8 mouse cellular contexts compared by ENCODE assay signal in the genomic region with DNA sequence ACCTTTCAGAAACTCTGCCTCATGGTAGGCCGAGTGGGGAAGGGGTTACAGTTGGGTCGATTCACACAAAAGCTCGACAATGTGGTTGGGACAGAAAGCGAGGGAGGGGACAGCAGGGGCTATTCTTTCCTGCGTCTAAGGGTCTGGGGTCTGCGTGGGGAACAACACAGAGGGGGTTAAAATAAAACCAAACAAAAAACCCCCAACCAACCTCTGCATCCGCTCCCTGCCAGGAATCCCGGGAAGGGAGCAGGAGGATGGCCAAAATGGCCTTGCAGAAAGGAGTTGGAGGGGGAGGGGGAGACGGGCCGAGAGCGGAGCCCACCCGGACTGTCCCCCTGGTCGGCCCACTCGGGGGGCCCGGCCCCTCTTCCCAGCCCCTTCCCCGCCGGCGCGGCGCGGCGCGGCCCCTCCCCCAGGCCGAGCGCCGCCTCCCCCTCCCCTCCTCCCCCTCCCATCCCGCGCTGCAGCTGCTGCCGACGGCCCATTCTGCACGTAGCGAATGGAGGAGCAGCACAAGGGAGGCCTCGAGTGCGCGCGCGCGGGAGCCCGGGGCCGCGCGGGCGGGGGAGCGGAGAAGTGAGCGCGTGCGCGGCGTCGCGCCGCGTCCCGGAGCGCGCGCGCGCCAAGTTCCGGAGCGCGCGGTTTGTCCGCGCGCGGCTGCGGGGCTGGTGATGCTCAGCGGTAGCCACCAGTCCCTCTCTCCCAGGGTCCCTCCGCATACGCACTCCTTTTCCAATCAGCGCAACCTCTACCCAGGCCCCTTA. TPM values are rescaled to one million over a fixed set of nuclear protein-coding genes. Genes with fewer than 3 reads are reported as not detected.
A peak's percentile ranks its signal among the peaks of the same experiment; 100 is the strongest.
DNase-seq lines count a peak whose midpoint lies in the region; ATAC-seq lines count a peak whose summit lies in the region.

No protein-coding gene starts in this region.

- no peaks in the 10 kb centered on the region for H3K36me3 ChIP-seq in embryonic facial prominence, embryonic 14.5 days (ENCODE audit: control insufficient read depth, insufficient read depth, low read length)
- H3K36me3 ChIP-seq in heart, embryonic 13.5 days = no peaks in the 10 kb centered on the region
- H3K36me3 ChIP-seq in liver, embryonic 13.5 days = no peaks in the 10 kb centered on the region
- no peaks in the 10 kb centered on the region for H3K36me3 ChIP-seq in neural tube, embryonic 11.5 days (ENCODE audit: control insufficient read depth, insufficient read depth, low read length)

- H3K9ac ChIP-seq in embryonic facial prominence, embryonic 14.5 days (ENCODE audit: low read depth, low read length) = peak overlapping the region; percentile 68
- peak overlapping the region; percentile 89 for H3K9ac ChIP-seq in heart, embryonic 13.5 days
- peak overlapping the region; percentile 80 for H3K9ac ChIP-seq in liver, embryonic 13.5 days
- H3K9ac ChIP-seq in neural tube, embryonic 11.5 days (ENCODE audit: low read length) = peak overlapping the region; percentile 66

- H3K4me1 ChIP-seq in embryonic facial prominence, embryonic 14.5 days (ENCODE audit: control insufficient read depth, insufficient read depth, low read length) = peaks cover 20% of the 10 kb centered on the region
- peaks cover 46% of the 10 kb centered on the region for H3K4me1 ChIP-seq in heart, embryonic 13.5 days
- peaks cover 52% of the 10 kb centered on the region for H3K4me1 ChIP-seq in liver, embryonic 13.5 days (replicated peaks)
- H3K4me1 ChIP-seq in neural tube, embryonic 11.5 days (ENCODE audit: control insufficient read depth, insufficient read depth, low read length) = peaks cover 27% of the 10 kb centered on the region

- peak overlapping the region; percentile 46 for H3K4me3 ChIP-seq in embryonic facial prominence, embryonic 14.5 days (ENCODE audit: low read depth, low read length)
- peak overlapping the region; percentile 59 for H3K4me3 ChIP-seq in heart, embryonic 13.5 days
- peak overlapping the region; percentile 70 for H3K4me3 ChIP-seq in liver, embryonic 13.5 days (replicated peaks)
- peak overlapping the region; percentile 40 for H3K4me3 ChIP-seq in neural tube, embryonic 11.5 days (ENCODE audit: low read depth, low read length)

- peaks cover 13% of the 10 kb centered on the region for H3K27me3 ChIP-seq in embryonic facial prominence, embryonic 14.5 days (replicated peaks; ENCODE audit: control insufficient read depth, insufficient read depth, low read length)
- peaks cover 21% of the 10 kb centered on the region for H3K27me3 ChIP-seq in heart, embryonic 13.5 days (replicated peaks)
- H3K27me3 ChIP-seq in liver, embryonic 13.5 days = peaks cover 35% of the 10 kb centered on the region
- H3K27me3 ChIP-seq in neural tube, embryonic 11.5 days (ENCODE audit: control insufficient read depth, insufficient read depth, low read length) = peaks cover 3% of the 10 kb centered on the region; the same call in 1 of the 2 replicates

- H3K4me2 ChIP-seq in embryonic facial prominence, embryonic 14.5 days (ENCODE audit: low read depth, low read length) = peak overlapping the region; percentile 69
- H3K4me2 ChIP-seq in heart, embryonic 13.5 days = peak overlapping the region; percentile 82
- H3K4me2 ChIP-seq in liver, embryonic 13.5 days = peak overlapping the region; percentile 93
- H3K4me2 ChIP-seq in neural tube, embryonic 11.5 days (ENCODE audit: low read depth) = peak overlapping the region; percentile 69

- H3K9me3 ChIP-seq in embryonic facial prominence, embryonic 14.5 days (ENCODE audit: control insufficient read depth, low read length) = peaks cover 8% of the 10 kb centered on the region; the same call in 1 of the 2 replicates
- H3K9me3 ChIP-seq in heart, embryonic 13.5 days = no peaks in the 10 kb centered on the region
- no peaks in the 10 kb centered on the region for H3K9me3 ChIP-seq in liver, embryonic 13.5 days (replicated peaks)
- H3K9me3 ChIP-seq in neural tube, embryonic 11.5 days (ENCODE audit: control insufficient read depth, low read length) = no peaks in the 10 kb centered on the region

- peak; percentile 82 for DNase-seq in 3134 (ENCODE audit: extremely low read depth, insufficient read length, low spot score)
- DNase-seq in adrenal gland, postnatal 4 days (ENCODE audit: low spot score in 2 of 2) = peak; percentile 58 to 60
- DNase-seq in embryonic facial prominence, embryonic 14.5 days (ENCODE audit: low spot score) = peak; percentile 95
- peak; percentile 93 for DNase-seq in kidney, postnatal 10 days
- peak; percentile 80 for DNase-seq in liver, embryonic 13.5 days
- DNase-seq in neural tube, embryonic 11.5 days (ENCODE audit: low spot score) = peak; percentile 96
- DNase-seq in testis, postnatal 10 days (ENCODE audit: low spot score) = peak; percentile 90

- under 1% methylated on average over 17 of the region's 72 CpGs for WGBS in embryonic facial prominence, embryonic 14.5 days
- 1% methylated on average over 42 of the region's 72 CpGs for WGBS in heart, embryonic 13.5 days
- WGBS in liver, embryonic 13.5 days (ENCODE audit: insufficient replicate concordance) = under 1% methylated on average over 69 of the region's 72 CpGs
- WGBS in neural tube, embryonic 11.5 days = under 1% methylated on average over 53 of the region's 72 CpGs

- peak overlapping the region; percentile 91 for H3K27ac ChIP-seq in embryonic facial prominence, embryonic 14.5 days (replicated peaks; ENCODE audit: low read depth, low read length)
- peak overlapping the region; percentile 90 for H3K27ac ChIP-seq in heart, embryonic 13.5 days (replicated peaks)
- H3K27ac ChIP-seq in liver, embryonic 13.5 days = peak overlapping the region; percentile 84
- H3K27ac ChIP-seq in neural tube, embryonic 11.5 days (ENCODE audit: low read depth, low read length) = peak overlapping the region; percentile 62

- peak; percentile 67 for ATAC-seq in embryonic facial prominence, embryonic 14.5 days (ENCODE audit: low read depth)
- ATAC-seq in heart, embryonic 13.5 days (ENCODE audit: extremely low read depth, insufficient number of reproducible peaks, low FRiP score, low TSS enrichment) = peak; percentile 34; the same call in 1 of the 2 replicates
- ATAC-seq in liver, embryonic 13.5 days (ENCODE audit: low read depth) = peak; percentile 75
- ATAC-seq in neural tube, embryonic 11.5 days (ENCODE audit: insufficient read depth, low FRiP score, low TSS enrichment) = peak; percentile 71

RNA-seq across cellular contexts. Expression of gene 1600014C23Rik, which starts 2.9 kb away (rescaled TPM):
- total RNA-seq in adrenal gland, postnatal 4 days (2021) = not detected
- not detected in 2 replicates for polyA plus RNA-seq in embryonic facial prominence, embryonic 14.5 days (2014; fragmentation: Nextera tagmentation; extraction: Ambion mirVana)
- polyA plus RNA-seq in heart, embryonic 13.5 days (2015; fragmentation: Nextera tagmentation; extraction: Ambion mirVana) = 0.64 and 0.84 TPM in 2 replicates
- not detected in 2 replicates for polyA plus RNA-seq in liver, embryonic 13.5 days (2015; fragmentation: Nextera tagmentation; extraction: Ambion mirVana)
- not detected in 2 replicates for polyA plus RNA-seq in neural tube, embryonic 11.5 days (2014; fragmentation: Nextera tagmentation; extraction: Ambion mirVana)

RNA-seq across cellular contexts. Expression of gene Tmem63b, which starts 49.8 kb away (rescaled TPM):
- total RNA-seq in adrenal gland, postnatal 4 days (2021) = 10 to 100 TPM; 49.5 to 57.6 TPM
- 30.4 and 32.9 TPM in 2 replicates for polyA plus RNA-seq in embryonic facial prominence, embryonic 14.5 days (2014; fragmentation: Nextera tagmentation; extraction: Ambion mirVana)
- polyA plus RNA-seq in heart, embryonic 13.5 days (2015; fragmentation: Nextera tagmentation; extraction: Ambion mirVana) = 35.5 and 39.3 TPM in 2 replicates
- polyA plus RNA-seq in liver, embryonic 13.5 days (2015; fragmentation: Nextera tagmentation; extraction: Ambion mirVana) = 7.7 and 8.3 TPM in 2 replicates
- polyA plus RNA-seq in neural tube, embryonic 11.5 days (2014; fragmentation: Nextera tagmentation; extraction: Ambion mirVana) = 48.7 and 55.2 TPM in 2 replicates

RNA-seq across cellular contexts. Expression of gene Mrpl14, which starts 50.4 kb away (rescaled TPM):
- total RNA-seq in adrenal gland, postnatal 4 days (2021) = 100 to 1,000 TPM in 1 of 2 experiments, 10 to 100 TPM in 1; 95.6 to 103 TPM
- polyA plus RNA-seq in embryonic facial prominence, embryonic 14.5 days (2014; fragmentation: Nextera tagmentation; extraction: Ambion mirVana) = 146 and 148 TPM in 2 replicates
- 126 and 147 TPM in 2 replicates for polyA plus RNA-seq in heart, embryonic 13.5 days (2015; fragmentation: Nextera tagmentation; extraction: Ambion mirVana)
- 123 and 133 TPM in 2 replicates for polyA plus RNA-seq in liver, embryonic 13.5 days (2015; fragmentation: Nextera tagmentation; extraction: Ambion mirVana)
- polyA plus RNA-seq in neural tube, embryonic 11.5 days (2014; fragmentation: Nextera tagmentation; extraction: Ambion mirVana) = 102 and 108 TPM in 2 replicates

Comparison
In these comparisons a context has a peak if more than half of its experiments do, and no peak if none do; other contexts are left out.
1. Peak in every context shown above with its lines: DNase-seq, ATAC-seq, H3K4me3 ChIP-seq and H3K27ac ChIP-seq.